Mouse (Mus musculus) olfactory bulb, adult 2 months (tissue): ENCODE measurements around the gene Tmem208.

Source experiments
- CTCF ChIP-seq: fragments of 200-500 bp; IDR thresholded peaks from 2 replicates; pipeline ENCODE4 v1.5.1; 2012; ENCODE audit warnings: low read depth, mild to moderate bottlenecking, low read length, moderate library complexity; ENCODE audit not compliant: insufficient read depth
- POLR2A ChIP-seq: fragments of 200-500 bp; IDR thresholded peaks from 2 replicates; pipeline ENCODE4 v1.6.1; 2012; ENCODE audit warnings: mild to moderate bottlenecking, low read depth, low read length, moderate library complexity; ENCODE audit not compliant: insufficient read depth

DNA sequence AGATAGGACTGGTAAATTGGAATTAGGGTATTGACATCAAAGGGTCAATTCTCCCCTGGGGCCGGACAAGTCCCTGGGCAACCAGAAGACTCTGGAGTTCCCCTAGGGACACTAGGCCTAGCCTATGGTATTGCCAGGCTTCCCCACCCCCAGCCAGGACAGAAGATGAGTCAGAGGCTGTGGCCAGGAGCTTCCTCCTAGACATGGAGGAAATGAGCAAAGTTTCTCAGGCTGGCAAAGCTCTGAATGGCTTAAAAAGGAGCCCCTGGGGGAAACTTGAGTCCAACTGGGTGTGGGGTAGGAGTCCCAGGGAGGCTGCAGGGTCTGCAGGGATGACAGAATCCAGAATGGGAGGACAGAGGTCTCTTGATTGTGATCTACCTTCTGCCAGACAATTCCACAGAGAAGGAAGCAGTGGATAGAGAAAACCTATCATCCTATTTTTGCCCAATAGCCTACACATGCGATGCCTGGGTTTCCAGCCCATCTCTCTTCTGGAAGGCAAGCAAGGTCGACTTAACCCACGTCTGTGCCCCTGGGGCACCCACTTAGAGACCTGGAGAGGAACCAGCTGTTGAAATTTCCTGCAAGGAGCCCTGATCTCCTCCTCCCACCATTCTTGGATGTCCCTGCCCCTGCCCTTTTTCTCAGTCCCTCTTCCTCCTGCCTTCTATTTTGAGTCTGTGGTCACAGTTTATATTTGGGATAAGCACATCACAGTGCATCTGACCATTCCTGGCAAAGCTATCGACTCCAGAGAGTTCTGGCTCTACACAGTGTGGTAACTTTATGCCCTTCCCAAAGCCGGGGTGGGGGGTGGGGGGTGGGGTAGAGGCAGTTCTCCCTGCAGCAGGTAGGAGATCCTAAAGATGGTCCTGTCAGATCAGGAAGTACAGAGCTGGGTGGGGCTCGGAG lies 19.2 kb downstream of the Tmem208 start:
- TF ChIP-seq POLR2A = no peak
- TF ChIP-seq CTCF = no peak
